Mouse (Mus musculus) liver, adult 10 weeks (tissue): ENCODE measurements around the gene Krt71. TPM values are rescaled to one million over a fixed set of nuclear protein-coding genes. Genes with fewer than 3 reads are reported as not detected.

Experiments used
- polyA plus RNA-seq: library from polyadenylated mRNA; stranded (reverse); fragments of 350-450 nt; fragmentation: Illumina TruSeq; extraction: RNeasy Lipid Tissue Mini Kit (QIAGEN cat#74804); gene quantifications from one replicate; pipeline ENCODE4 v1.2.3, GENCODE M21; 2014; ENCODE audit warnings: low read depth, low replicate concordance

The Krt71 gene
- not detected for polyA plus RNA-seq

GRCm38 (mm10) chr15:101742711-101743110, at the start of gene Krt71:
Krt71 (minus strand) TSS chr15:101743109.

DNA sequence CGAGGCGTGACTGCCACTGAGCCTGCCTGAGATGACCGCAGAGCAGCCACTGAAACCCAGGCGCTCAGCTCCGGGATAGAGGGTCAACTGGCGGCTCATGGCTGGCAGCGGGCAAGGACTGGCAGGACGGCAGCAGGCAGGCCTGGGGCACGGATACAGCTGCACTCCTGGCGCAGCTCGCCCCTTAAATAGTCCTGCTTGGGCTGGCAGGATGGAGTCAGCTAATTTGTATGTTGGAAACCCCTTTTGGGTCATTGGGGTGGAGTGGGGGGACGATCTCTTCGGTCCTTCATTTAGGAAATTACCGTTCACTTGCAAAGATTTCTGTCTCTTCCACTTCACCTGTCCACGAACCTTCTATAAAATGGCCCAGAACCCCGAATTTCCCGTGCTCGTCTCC, 43.5 kb upstream of the Krt71 start, which contains the start of gene Krt72:
Gene Krt72, minus strand, starts transcription at position 101 of the 400 bp plus-strand sequence.

DNA sequence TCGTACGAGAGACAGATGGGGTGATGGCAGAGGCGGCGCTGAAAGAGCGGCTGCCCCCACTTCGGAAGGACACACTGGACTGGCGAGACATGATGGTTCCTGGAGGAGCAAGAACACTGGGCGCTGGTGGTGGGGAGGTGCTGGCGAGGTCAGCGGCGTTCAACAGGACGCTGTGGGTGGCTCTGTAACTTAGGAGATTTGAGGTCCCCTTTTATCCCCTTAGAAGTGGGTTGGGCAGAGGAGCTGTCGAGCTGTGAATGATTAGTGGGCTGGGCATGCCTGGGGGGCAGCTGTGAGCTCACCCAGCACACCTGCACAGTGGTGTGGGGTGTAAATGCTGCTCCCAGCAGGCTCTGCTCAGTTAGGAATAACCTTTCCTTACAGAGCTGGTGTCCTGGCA, 30.2 kb downstream of the Krt71 start, which contains the start of gene Krt5:
Gene Krt5, minus strand, starts transcription at position 179 of the 400 bp plus-strand sequence.

DNA sequence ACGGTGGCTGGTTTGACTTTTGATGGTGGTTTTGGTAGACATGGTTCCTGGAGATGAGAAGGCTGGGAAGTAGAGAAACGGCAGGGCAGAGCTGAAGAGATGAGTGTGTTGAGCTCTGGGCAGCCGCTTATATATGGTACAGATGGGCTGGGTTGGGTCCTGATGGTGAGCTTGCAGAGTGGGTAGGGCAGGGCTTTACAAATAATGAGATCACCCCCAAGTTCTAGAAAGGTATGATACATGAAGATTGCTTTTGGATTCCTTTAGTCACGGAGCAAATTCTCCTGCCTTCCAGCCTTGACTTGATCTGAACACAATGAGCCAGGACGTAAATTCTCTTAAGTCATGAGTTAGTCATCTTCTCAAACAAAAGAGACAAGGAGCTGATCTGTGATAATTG, 48.7 kb downstream of the Krt71 start, which contains the start of gene Krt6a:
Gene Krt6a, minus strand, starts transcription at position 101 of the 400 bp plus-strand sequence.

Other genes with a start within 250 kb of the Krt71 start
- gene Gm49425, start 225.8 kb downstream of the Krt71 start, polyA plus RNA-seq = not detected
- not detected for gene Krt84, start 210.3 kb downstream of the Krt71 start, polyA plus RNA-seq
- not detected for gene Krt82, start 192.4 kb downstream of the Krt71 start, polyA plus RNA-seq
- gene Krt90, start 180.2 kb downstream of the Krt71 start, polyA plus RNA-seq = not detected
- not detected for gene Krt75, start 169.2 kb downstream of the Krt71 start, polyA plus RNA-seq
- not detected for gene Gm5414, start 114.9 kb downstream of the Krt71 start, polyA plus RNA-seq
- gene Gm5478, start 95.7 kb downstream of the Krt71 start, polyA plus RNA-seq = not detected
- gene Krt6b, start 62.8 kb downstream of the Krt71 start, polyA plus RNA-seq = not detected
- not detected for gene Krt6a, start 48.8 kb downstream of the Krt71 start, polyA plus RNA-seq
- gene Krt5, start 30.2 kb downstream of the Krt71 start, polyA plus RNA-seq = not detected
- not detected for gene Krt72, start 43.4 kb upstream of the Krt71 start, polyA plus RNA-seq
- gene Krt73, start 59.2 kb upstream of the Krt71 start, polyA plus RNA-seq = not detected
- not detected for gene Krt2, start 75.1 kb upstream of the Krt71 start, polyA plus RNA-seq
- gene Krt1, start 107.7 kb upstream of the Krt71 start, polyA plus RNA-seq = not detected
- not detected for gene Krt77, start 126.6 kb upstream of the Krt71 start, polyA plus RNA-seq
- not detected for gene Krt76, start 149.8 kb upstream of the Krt71 start, polyA plus RNA-seq
- not detected for gene Krt4, start 181.6 kb upstream of the Krt71 start, polyA plus RNA-seq
- not detected for gene Krt79, start 197.2 kb upstream of the Krt71 start, polyA plus RNA-seq
- not detected for gene Krt78, start 211.2 kb upstream of the Krt71 start, polyA plus RNA-seq